Mouse (Mus musculus): ENCODE results near the gene Fmo5. TPM values are rescaled to one million over a fixed set of nuclear protein-coding genes. Genes with fewer than 3 reads are reported as not detected.
A peak's percentile ranks its signal among the peaks of the same experiment; 100 is the strongest.

The Fmo5 gene
- polyA plus RNA-seq, 1 experiment, result 9.9 TPM

DNA sequence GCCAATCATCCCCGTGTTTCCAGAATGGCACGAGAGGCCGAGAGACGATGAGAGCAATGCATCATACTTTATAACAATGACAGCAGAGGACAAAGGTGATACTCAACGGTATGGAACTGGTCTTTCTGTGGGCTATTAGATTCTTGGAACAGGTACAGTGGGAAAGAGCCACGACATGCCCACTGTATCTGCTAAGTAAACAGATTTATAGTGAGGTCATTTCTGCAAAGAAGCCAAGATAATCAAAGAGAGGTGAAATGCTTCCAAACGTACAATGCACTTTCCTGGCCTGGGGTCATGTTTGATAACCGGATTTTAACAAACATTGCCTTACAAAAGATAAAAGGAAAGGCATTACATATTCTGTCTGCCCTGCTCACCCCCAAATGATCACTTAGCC, 31.8 kb upstream of the Fmo5 start:
- Histone ChIP-seq H3K27me3 (replicated peaks; ENCODE audit: control insufficient read depth, insufficient read depth, low read length) (no peaks in the 10 kb centered on the region), H3K36me3 (ENCODE audit: control insufficient read depth, insufficient read depth, low read length) (no peaks in the 10 kb centered on the region; the same call in 1 of the 2 replicates), H3K4me1 (ENCODE audit: control insufficient read depth, insufficient read depth, low read length) (no peaks in the 10 kb centered on the region), H3K4me3 (ENCODE audit: insufficient read depth, low read depth, low read length) (no peak overlapping the region), H3K27ac (ENCODE audit: insufficient read depth, low read depth, low read length) (no peak overlapping the region)
- no peak for TF ChIP-seq CTCF (conservative IDR thresholded peaks at IDR 0.05; ENCODE audit: insufficient read depth, insufficient read length, low read depth, low read length)
- TF ChIP-seq POLR2A (IDR thresholded peaks at IDR 0.05; ENCODE audit: low read depth, low read length), result no peak
- DNase-seq, result no peak
- 58% methylated on average over 8 of the region's 8 CpGs for WGBS

DNA sequence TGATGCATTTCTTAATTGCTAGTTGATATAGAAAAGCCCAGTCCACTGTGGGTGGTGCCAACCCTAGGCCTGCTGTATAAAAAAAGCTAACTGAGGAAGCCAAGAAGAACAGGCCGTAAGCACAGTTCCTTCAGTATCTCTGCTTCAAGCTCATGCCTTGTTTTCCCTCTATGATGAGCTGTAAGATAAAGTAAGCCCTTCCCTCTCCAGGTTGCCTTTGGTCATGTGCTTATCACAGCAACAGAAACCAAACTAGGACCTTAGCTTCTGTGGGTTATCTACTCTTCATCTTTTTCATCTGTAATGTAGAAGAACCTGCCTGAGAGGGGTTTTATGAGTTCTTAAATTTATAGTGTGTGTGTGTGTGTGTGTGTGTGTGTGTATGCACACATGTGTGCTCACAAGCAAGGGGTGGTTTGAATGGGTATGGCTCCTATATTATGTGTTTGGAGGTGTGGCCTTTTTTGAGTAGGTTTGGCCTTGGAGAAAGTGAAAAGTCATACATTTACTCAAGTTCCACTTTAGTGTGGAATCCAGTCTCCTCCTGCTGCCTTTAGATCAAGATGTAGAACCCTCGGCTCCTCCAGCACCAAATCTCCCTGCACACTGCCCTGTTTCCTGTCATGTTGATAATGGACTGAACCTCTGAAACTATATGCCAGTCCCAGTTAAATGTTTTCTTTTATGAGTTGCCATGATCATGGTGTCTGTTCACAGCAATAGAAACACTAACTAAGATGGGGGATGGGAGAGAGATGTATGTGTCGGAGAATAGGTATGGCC, 28.4 kb upstream of the Fmo5 start:
- Histone ChIP-seq H3K27me3 (replicated peaks; ENCODE audit: control insufficient read depth, insufficient read depth, low read length) (no peaks in the 10 kb centered on the region), H3K4me1 (ENCODE audit: control insufficient read depth, insufficient read depth, low read length) (no peaks in the 10 kb centered on the region), H3K36me3 (ENCODE audit: control insufficient read depth, insufficient read depth, low read length) (no peaks in the 10 kb centered on the region), H3K27ac (ENCODE audit: insufficient read depth, low read depth, low read length) (no peak overlapping the region), H3K4me3 (ENCODE audit: insufficient read depth, low read depth, low read length) (no peak overlapping the region)
- DNase-seq, result no peak
- WGBS, result 98% methylated on average over 3 of the region's 3 CpGs
- TF ChIP-seq POLR2A (IDR thresholded peaks at IDR 0.05; ENCODE audit: low read depth, low read length), result no peak
- no peak for TF ChIP-seq CTCF (conservative IDR thresholded peaks at IDR 0.05; ENCODE audit: insufficient read depth, insufficient read length, low read depth, low read length)

DNA sequence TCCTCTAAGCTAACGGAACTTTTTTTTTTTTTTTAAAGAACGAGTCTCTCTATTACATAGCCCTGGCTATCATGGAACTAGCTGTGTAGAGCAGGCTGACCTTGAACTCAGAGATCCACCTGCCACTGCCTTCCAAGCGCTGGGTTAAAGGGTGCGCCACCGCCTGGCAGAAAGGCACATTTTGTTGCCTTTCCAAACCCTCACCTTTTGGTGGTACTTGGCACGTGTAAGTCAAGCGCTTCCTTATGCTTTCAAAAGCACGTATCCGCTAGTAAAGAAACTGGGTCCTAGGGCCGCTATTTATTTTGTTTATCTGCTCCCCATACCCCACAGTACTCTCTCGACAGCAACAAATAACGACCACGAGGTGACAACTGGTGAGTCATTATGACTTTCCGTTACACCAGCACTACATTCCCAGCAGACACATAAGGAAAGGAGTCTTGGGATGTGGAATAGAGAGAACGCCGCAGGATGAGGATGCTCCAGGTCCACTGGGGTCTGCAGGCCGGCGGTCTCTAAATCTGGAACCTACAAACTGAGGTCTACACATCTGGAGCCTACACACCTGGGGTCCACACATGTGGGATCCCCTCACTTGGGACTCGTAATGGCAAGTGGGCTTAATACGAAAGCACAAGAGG, 19.3 kb upstream of the Fmo5 start:
- Histone ChIP-seq H3K4me3 (ENCODE audit: insufficient read depth, low read depth, low read length) (peak overlapping the region; percentile 74), H3K36me3 (ENCODE audit: control insufficient read depth, insufficient read depth, low read length) (no peaks in the 10 kb centered on the region), H3K4me1 (ENCODE audit: control insufficient read depth, insufficient read depth, low read length) (no peaks in the 10 kb centered on the region; the same call in 1 of the 2 replicates), H3K27ac (ENCODE audit: insufficient read depth, low read depth, low read length) (peak overlapping the region; percentile 73), H3K27me3 (replicated peaks; ENCODE audit: control insufficient read depth, insufficient read depth, low read length) (no peaks in the 10 kb centered on the region)
- WGBS, result 5% methylated on average over 20 of the region's 20 CpGs
- no peak for TF ChIP-seq POLR2A (IDR thresholded peaks at IDR 0.05; ENCODE audit: low read depth, low read length)
- TF ChIP-seq CTCF (conservative IDR thresholded peaks at IDR 0.05; ENCODE audit: insufficient read depth, insufficient read length, low read depth, low read length), result peak; percentile 53
- DNase-seq, result peak; percentile 62

DNA sequence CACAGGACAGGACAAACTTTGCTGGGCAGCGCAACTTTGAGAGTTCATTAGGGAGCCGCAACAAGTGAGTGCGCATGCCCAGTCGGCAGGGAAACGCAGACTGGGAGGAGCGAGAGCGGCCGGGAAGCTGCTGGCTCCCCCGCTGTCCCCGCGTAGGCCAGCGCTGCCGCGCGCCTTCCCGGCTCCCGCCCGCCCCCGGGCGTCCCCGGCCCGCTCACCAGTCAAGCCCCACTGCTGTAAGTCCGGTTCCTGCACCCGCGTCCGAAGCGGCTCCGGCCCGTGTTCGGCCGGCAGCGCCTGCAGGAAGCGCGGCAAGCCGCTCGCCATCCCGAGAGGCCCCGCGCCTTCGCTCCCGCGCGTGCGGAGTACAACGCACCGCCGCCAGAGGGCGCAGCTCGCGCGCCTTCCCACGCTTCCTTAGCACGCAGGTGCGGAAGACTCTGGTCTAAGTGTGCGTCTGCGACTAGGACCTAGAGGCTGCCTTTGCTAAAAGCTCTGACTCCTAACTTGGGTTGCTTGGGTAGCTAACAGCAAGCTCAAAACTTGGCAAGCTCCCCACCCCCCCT, 18.7 kb upstream of the Fmo5 start, which contains the start of gene Chd1l:
TSS of gene Chd1l (minus strand) at position 359 of the 566 bp plus-strand sequence.
- Histone ChIP-seq H3K27me3 (replicated peaks; ENCODE audit: control insufficient read depth, insufficient read depth, low read length) (no peaks in the 10 kb centered on the region), H3K36me3 (ENCODE audit: control insufficient read depth, insufficient read depth, low read length) (no peaks in the 10 kb centered on the region), H3K27ac (ENCODE audit: insufficient read depth, low read depth, low read length) (peak within 1 kb of the TSS; percentile 73), H3K4me1 (ENCODE audit: control insufficient read depth, insufficient read depth, low read length) (no peaks in the 10 kb centered on the region; the same call in 1 of the 2 replicates), H3K4me3 (ENCODE audit: insufficient read depth, low read depth, low read length) (peak within 1 kb of the TSS; percentile 74)
- peak; percentile 94 for DNase-seq
- under 1% methylated on average over 56 of the region's 56 CpGs for WGBS
- TF ChIP-seq CTCF (conservative IDR thresholded peaks at IDR 0.05; ENCODE audit: insufficient read depth, insufficient read length, low read depth, low read length), result peak; percentile 92
- no peak for TF ChIP-seq POLR2A (IDR thresholded peaks at IDR 0.05; ENCODE audit: low read depth, low read length)

DNA sequence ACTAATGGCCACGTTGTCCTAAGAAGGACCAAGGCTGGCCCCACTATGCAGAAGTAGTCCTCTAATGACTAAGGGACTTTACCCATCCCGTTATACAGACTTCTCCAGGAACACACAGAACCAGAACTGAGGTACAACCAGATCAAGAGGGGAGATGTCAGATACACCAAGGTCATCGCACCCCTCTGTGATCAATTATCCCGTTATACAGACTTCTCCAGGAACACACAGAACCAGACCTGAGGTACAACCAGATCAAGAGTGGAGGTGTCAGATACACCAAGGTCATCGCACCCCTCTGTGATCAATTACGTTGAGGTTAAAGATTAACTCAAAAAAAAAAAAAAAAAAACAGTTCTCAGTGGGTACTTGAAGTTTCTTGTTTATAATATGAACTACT, 17.6 kb upstream of the Fmo5 start:
- H3K27me3 ChIP-seq (replicated peaks; ENCODE audit: control insufficient read depth, insufficient read depth, low read length), result no peaks in the 10 kb centered on the region
- no peak overlapping the region for H3K4me3 ChIP-seq (ENCODE audit: insufficient read depth, low read depth, low read length)
- no peak for DNase-seq
- H3K4me1 ChIP-seq (ENCODE audit: control insufficient read depth, insufficient read depth, low read length), result no peaks in the 10 kb centered on the region; the same call in 1 of the 2 replicates
- WGBS, result 65% methylated on average over 6 of the region's 6 CpGs
- TF ChIP-seq CTCF (conservative IDR thresholded peaks at IDR 0.05; ENCODE audit: insufficient read depth, insufficient read length, low read depth, low read length) (no peak), POLR2A (IDR thresholded peaks at IDR 0.05; ENCODE audit: low read depth, low read length) (no peak)
- H3K27ac ChIP-seq (ENCODE audit: insufficient read depth, low read depth, low read length), result no peak overlapping the region
- no peaks in the 10 kb centered on the region for H3K36me3 ChIP-seq (ENCODE audit: control insufficient read depth, insufficient read depth, low read length)

DNA sequence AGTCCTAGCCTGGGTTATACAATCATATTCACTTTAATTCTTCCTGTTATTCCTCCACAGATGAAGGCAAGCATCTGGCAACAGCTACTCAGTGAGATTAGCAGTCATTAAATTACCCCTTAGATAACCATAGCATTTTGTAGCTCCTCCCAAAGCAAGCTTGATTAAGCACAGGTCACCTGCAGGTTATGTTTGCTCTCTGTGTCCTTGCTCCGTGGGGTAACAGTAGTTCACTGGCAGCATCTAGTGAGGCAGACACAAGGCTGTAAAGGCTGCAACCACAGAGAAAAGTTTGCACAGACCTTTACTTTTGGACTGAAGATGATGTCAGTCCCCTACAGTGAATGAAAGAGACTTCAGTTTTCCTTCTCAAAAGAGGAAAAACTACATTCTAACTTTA, 13.4 kb upstream of the Fmo5 start:
- Histone ChIP-seq H3K27me3 (replicated peaks; ENCODE audit: control insufficient read depth, insufficient read depth, low read length) (no peaks in the 10 kb centered on the region), H3K4me1 (ENCODE audit: control insufficient read depth, insufficient read depth, low read length) (no peaks in the 10 kb centered on the region; the same call in 1 of the 2 replicates), H3K36me3 (ENCODE audit: control insufficient read depth, insufficient read depth, low read length) (no peaks in the 10 kb centered on the region), H3K4me3 (ENCODE audit: insufficient read depth, low read depth, low read length) (no peak overlapping the region), H3K27ac (ENCODE audit: insufficient read depth, low read depth, low read length) (no peak overlapping the region)
- WGBS, result 16% methylated on average over 1 of the region's 1 CpGs
- TF ChIP-seq POLR2A (IDR thresholded peaks at IDR 0.05; ENCODE audit: low read depth, low read length) (no peak), CTCF (conservative IDR thresholded peaks at IDR 0.05; ENCODE audit: insufficient read depth, insufficient read length, low read depth, low read length) (no peak)
- DNase-seq, result no peak

DNA sequence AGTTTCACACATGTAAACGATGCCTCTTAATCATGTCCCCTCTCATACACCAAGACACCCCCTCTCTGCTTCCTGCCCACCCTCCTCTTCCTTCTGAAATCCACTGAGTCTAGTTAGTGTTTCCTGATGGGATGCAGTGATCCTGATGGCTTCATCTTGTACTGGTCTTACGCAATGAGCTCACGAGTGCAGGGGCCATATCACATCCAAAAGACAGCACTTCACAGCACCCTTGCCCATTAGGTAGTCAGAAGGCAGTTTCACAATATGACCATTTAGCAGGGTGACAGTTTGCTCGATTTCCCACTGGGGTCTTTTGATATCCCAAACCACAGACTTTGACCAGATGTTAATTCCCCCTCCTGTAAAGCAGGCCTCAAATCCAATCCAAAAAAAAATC, 12.7 kb upstream of the Fmo5 start:
- no peak for DNase-seq
- no peak overlapping the region for H3K27ac ChIP-seq (ENCODE audit: insufficient read depth, low read depth, low read length)
- no peak overlapping the region for H3K4me3 ChIP-seq (ENCODE audit: insufficient read depth, low read depth, low read length)
- no peaks in the 10 kb centered on the region; the same call in 1 of the 2 replicates for H3K4me1 ChIP-seq (ENCODE audit: control insufficient read depth, insufficient read depth, low read length)
- no peaks in the 10 kb centered on the region for H3K36me3 ChIP-seq (ENCODE audit: control insufficient read depth, insufficient read depth, low read length)
- WGBS, result 88% methylated on average over 4 of the region's 4 CpGs
- no peaks in the 10 kb centered on the region; the same call in 1 of the 2 replicates for H3K27me3 ChIP-seq (replicated peaks; ENCODE audit: control insufficient read depth, insufficient read depth, low read length)
- TF ChIP-seq CTCF (conservative IDR thresholded peaks at IDR 0.05; ENCODE audit: insufficient read depth, insufficient read length, low read depth, low read length) (no peak), POLR2A (IDR thresholded peaks at IDR 0.05; ENCODE audit: low read depth, low read length) (no peak)

Data from kidney, adult 2 months (tissue).